Mouse (Mus musculus) v-Abl transformed pro-B cells (cell line): ENCODE measurements around the gene Lpar2.

Source experiments
- in situ Hi-C, 2 experiments: fragments of 400-800 bp; cut with MboI; formaldehyde crosslinking; loops; one replicate each; pipeline ENCODE4 v1.15.1; 2025; ENCODE audit not compliant: unreplicated experiment in 2 of 2

Gene Lpar2

GRCm38 (mm10) chr8:69863387-69864020 lies 41.3 kb downstream of the Lpar2 start:
- in situ Hi-C loops, result loop anchor here (10.0 to 25.0 kb wide), 2 partner anchors 526 to 539 kb away; no protein-coding TSS in a partner anchor

GRCm38 (mm10) chr8:69864180-69864579 lies 42.0 kb downstream of the Lpar2 start:
- in situ Hi-C loops, result loop anchor here (10.0 to 25.0 kb wide), 2 partner anchors 527 to 539 kb away; no protein-coding TSS in a partner anchor

- in situ Hi-C loops, result loop anchor here (10.0 to 25.0 kb wide), 2 partner anchors 531 to 543 kb away; no protein-coding TSS in a partner anchor
Observed at GRCm38 (mm10) chr8:69867696-69868326, 45.6 kb downstream of the Lpar2 start.

- in situ Hi-C loops, result loop anchor here in 1 of 2 experiments (10.0 to 25.0 kb wide), 2 partner anchors 245 to 533 kb away; partner anchors contain the start of gene Zfp868
Observed at GRCm38 (mm10) chr8:69870003-69870765, 48.0 kb downstream of the Lpar2 start.

GRCm38 (mm10) chr8:69870907-69871306 lies 48.7 kb downstream of the Lpar2 start:
- in situ Hi-C loops, result loop anchor here in 1 of 2 experiments (10.0 to 25.0 kb wide), 2 partner anchors 246 to 534 kb away; partner anchors contain the start of gene Zfp868

GRCm38 (mm10) chr8:69874155-69874554 lies 51.9 kb downstream of the Lpar2 start:
- in situ Hi-C loops, result loop anchor here in 1 of 2 experiments (10.0 to 25.0 kb wide), 2 partner anchors 249 to 537 kb away; partner anchors contain the start of gene Zfp868

- in situ Hi-C loops, result loop anchor here in 1 of 2 experiments (10.0 to 25.0 kb wide), 2 partner anchors 250 to 537 kb away; partner anchors contain the start of gene Zfp868
Observed at GRCm38 (mm10) chr8:69874654-69875053, 52.4 kb downstream of the Lpar2 start.

GRCm38 (mm10) chr8:69876097-69876496 lies 53.9 kb downstream of the Lpar2 start:
- in situ Hi-C loops, result loop anchor here in 1 of 2 experiments (10.0 kb wide), 1 partner anchor 251 kb away; the partner anchor contains the start of gene Zfp868

GRCm38 (mm10) chr8:69876967-69877366 lies 54.7 kb downstream of the Lpar2 start:
- in situ Hi-C loops, result loop anchor here in 1 of 2 experiments (10.0 kb wide), 1 partner anchor 252 kb away; the partner anchor contains the start of gene Zfp868

GRCm38 (mm10) chr8:69877396-69877795 lies 55.2 kb downstream of the Lpar2 start:
- in situ Hi-C loops, result loop anchor here in 1 of 2 experiments (10.0 kb wide), 1 partner anchor 253 kb away; the partner anchor contains the start of gene Zfp868

GRCm38 (mm10) chr8:69877992-69878391 lies 55.8 kb downstream of the Lpar2 start:
- in situ Hi-C loops, result loop anchor here in 1 of 2 experiments (10.0 kb wide), 1 partner anchor 253 kb away; the partner anchor contains the start of gene Zfp868

- in situ Hi-C loops, result loop anchor here in 1 of 2 experiments (10.0 kb wide), 1 partner anchor 255 kb away; the partner anchor contains the start of gene Zfp868
Observed at GRCm38 (mm10) chr8:69879678-69880077, 57.4 kb downstream of the Lpar2 start.
